Mouse (Mus musculus) intestine, postnatal 0 days (tissue): Measurements from ENCODE around the gene Dnm2. TPM values are rescaled to one million over a fixed set of nuclear protein-coding genes. Genes with fewer than 3 reads are reported as not detected.

Source experiments
- ATAC-seq: fragments of 200-750 bp; cut with Nextera tagmentation; 2 replicates; pipeline ENCODE4 v1.8.0; 2017; ENCODE audit warnings: mild to moderate bottlenecking, moderate TSS enrichment, moderate library complexity
- H3K27ac ChIP-seq: fragments of 300-500 bp; sonication (generic); 2 replicates; pipeline ENCODE4 v1.5.1; 2014; ENCODE audit warnings: mild to moderate bottlenecking, low read depth, low read length, moderate library complexity
- H3K27me3 ChIP-seq: fragments of 300-500 bp; sonication (generic); replicated peaks from 2 replicates; pipeline ENCODE4 v1.6.1; 2014; ENCODE audit warnings: low read length, mixed read lengths; ENCODE audit not compliant: control insufficient read depth, insufficient read depth
- H3K36me3 ChIP-seq: fragments of 300-500 bp; sonication (generic); 2 replicates; pipeline ENCODE4 v1.6.1; 2014; ENCODE audit warnings: mild to moderate bottlenecking, moderate library complexity; ENCODE audit not compliant: control insufficient read depth, insufficient read depth
- H3K4me1 ChIP-seq: fragments of 300-500 bp; sonication (generic); replicated peaks from 2 replicates; pipeline ENCODE4 v1.6.1; 2014; ENCODE audit warnings: antibody characterized with exemption, low read length, mixed read lengths; ENCODE audit not compliant: control insufficient read depth, insufficient read depth
- H3K4me2 ChIP-seq: fragments of 300-500 bp; sonication (generic); replicated peaks from 2 replicates; pipeline ENCODE4 v1.6.1; 2014; ENCODE audit warnings: low read depth, mild to moderate bottlenecking, moderate library complexity
- H3K4me3 ChIP-seq: fragments of 300-500 bp; sonication (generic); 2 replicates; pipeline ENCODE4 v1.5.1; 2014; ENCODE audit warnings: low read depth, low read length
- H3K9ac ChIP-seq: fragments of 300-500 bp; sonication (generic); 2 replicates; pipeline ENCODE4 v1.6.1; 2014; ENCODE audit warnings: mild to moderate bottlenecking, low read depth, low read length
- H3K9me3 ChIP-seq: fragments of 300-500 bp; sonication (generic); 2 replicates; pipeline ENCODE4 v1.6.1; 2016; ENCODE audit warnings: mixed run types; ENCODE audit not compliant: control insufficient read depth
- CTCF ChIP-seq: sonication (generic); IDR thresholded peaks from 2 replicates; pipeline ENCODE4 v1.5.1; 2016; ENCODE audit warnings: low read depth, mild to moderate bottlenecking, control low read depth, antibody characterized with exemption, moderate library complexity
- WGBS: fragments of 180-500 bp; shearing (Covaris S2); extraction: QIAGEN DNeasy Blood & Tissue Kit; methylation state at CpG from one replicate; pipeline ENCODE4 v1.1.7; 2014; 5-methylcytosine and 5-hydroxymethylcytosine counted together
- polyA plus RNA-seq: library from polyadenylated mRNA; unstranded; fragments of >200 nt; fragmentation: Nextera tagmentation; extraction: Ambion mirVana; gene quantifications from 2 replicates; pipeline ENCODE4 v1.2.1, GENCODE M21; 2015

The Dnm2 gene
- polyA plus RNA-seq, 1 experiment from 2014 or later: 69.6 TPM

- TF ChIP-seq CTCF: no peak
- ATAC-seq: no peak
- Histone ChIP-seq H3K9ac (no peak overlapping the region), H3K9me3 (no peaks in the 10 kb centered on the region), H3K4me1 (no peaks in the 10 kb centered on the region), H3K27me3 (no peaks in the 10 kb centered on the region), H3K36me3 (peaks cover 80% of the 10 kb centered on the region), H3K27ac (no peak overlapping the region), H3K4me2 (no peak overlapping the region), H3K4me3 (no peak overlapping the region)
- WGBS: 89% methylated on average over 3 of the region's 3 CpGs
Measured at GRCm38 (mm10) chr9:21397170-21397569, 27.5 kb upstream of the Dnm2 start.

- 92% methylated on average over 9 of the region's 9 CpGs for WGBS
- Histone ChIP-seq H3K9ac (no peak overlapping the region), H3K4me2 (no peak overlapping the region), H3K27ac (no peak overlapping the region), H3K4me1 (no peaks in the 10 kb centered on the region), H3K4me3 (no peak overlapping the region), H3K9me3 (no peaks in the 10 kb centered on the region), H3K36me3 (peaks cover 78% of the 10 kb centered on the region), H3K27me3 (no peaks in the 10 kb centered on the region)
- TF ChIP-seq CTCF: no peak
- no peak for ATAC-seq
Measured at GRCm38 (mm10) chr9:21401042-21401441, 23.7 kb upstream of the Dnm2 start.

- ATAC-seq: no peak
- 88% methylated on average over 11 of the region's 11 CpGs for WGBS
Measured at GRCm38 (mm10) chr9:21402764-21403253, 21.9 kb upstream of the Dnm2 start.

GRCm38 (mm10) chr9:21403745-21404144, 21.0 kb upstream of the Dnm2 start:
- H3K9ac ChIP-seq: no peak overlapping the region
- H3K4me3 ChIP-seq: no peak overlapping the region
- H3K36me3 ChIP-seq: peaks cover 57% of the 10 kb centered on the region
- no peaks in the 10 kb centered on the region for H3K9me3 ChIP-seq
- no peaks in the 10 kb centered on the region for H3K4me1 ChIP-seq
- ATAC-seq: no peak
- no peak overlapping the region for H3K4me2 ChIP-seq
- no peak overlapping the region for H3K27ac ChIP-seq
- TF ChIP-seq CTCF: no peak
- no peaks in the 10 kb centered on the region for H3K27me3 ChIP-seq
- WGBS: 88% methylated on average over 5 of the region's 5 CpGs

More at GRCm38 (mm10) chr9:21402764-21403253, 21.9 kb upstream of the Dnm2 start:
- Histone ChIP-seq H3K9ac (no peak overlapping the region), H3K4me2 (no peak overlapping the region), H3K4me1 (no peaks in the 10 kb centered on the region), H3K9me3 (no peaks in the 10 kb centered on the region), H3K4me3 (no peak overlapping the region), H3K27me3 (no peaks in the 10 kb centered on the region), H3K27ac (no peak overlapping the region), H3K36me3 (peaks cover 62% of the 10 kb centered on the region)
- no peak for TF ChIP-seq CTCF

GRCm38 (mm10) chr9:21405525-21405924, 19.2 kb upstream of the Dnm2 start:
- H3K4me2 ChIP-seq: no peak overlapping the region
- H3K4me3 ChIP-seq: no peak overlapping the region
- WGBS: 76% methylated on average over 4 of the region's 4 CpGs
- H3K9ac ChIP-seq: no peak overlapping the region
- H3K9me3 ChIP-seq: no peaks in the 10 kb centered on the region
- peaks cover 39% of the 10 kb centered on the region for H3K36me3 ChIP-seq
- H3K4me1 ChIP-seq: no peaks in the 10 kb centered on the region
- no peak for TF ChIP-seq CTCF
- no peak overlapping the region for H3K27ac ChIP-seq
- ATAC-seq: no peak
- H3K27me3 ChIP-seq: no peaks in the 10 kb centered on the region

- H3K9me3 ChIP-seq: no peaks in the 10 kb centered on the region
- no peaks in the 10 kb centered on the region for H3K4me1 ChIP-seq
- H3K9ac ChIP-seq: no peak overlapping the region
- no peak for TF ChIP-seq CTCF
- H3K27ac ChIP-seq: no peak overlapping the region
- 0 out of 2 replicates have a peak, but pooled peaks have one; percentile 18 for ATAC-seq
- H3K4me2 ChIP-seq: no peak overlapping the region
- no peak overlapping the region for H3K4me3 ChIP-seq
- 14% methylated on average over 4 of the region's 4 CpGs for WGBS
- peaks cover 30% of the 10 kb centered on the region for H3K36me3 ChIP-seq
- no peaks in the 10 kb centered on the region for H3K27me3 ChIP-seq
Measured at GRCm38 (mm10) chr9:21407951-21408350, 16.8 kb upstream of the Dnm2 start.

- no peak for ATAC-seq
Measured at GRCm38 (mm10) chr9:21408624-21409023, 16.1 kb upstream of the Dnm2 start.

More at GRCm38 (mm10) chr9:21408624-21409023, 16.1 kb upstream of the Dnm2 start:
- H3K9ac ChIP-seq: no peak overlapping the region
- peaks cover 24% of the 10 kb centered on the region for H3K36me3 ChIP-seq
- 74% methylated on average over 7 of the region's 7 CpGs for WGBS
- no peaks in the 10 kb centered on the region for H3K4me1 ChIP-seq
- no peak overlapping the region for H3K4me3 ChIP-seq
- no peak overlapping the region for H3K27ac ChIP-seq
- H3K27me3 ChIP-seq: no peaks in the 10 kb centered on the region
- no peak overlapping the region for H3K4me2 ChIP-seq
- TF ChIP-seq CTCF: no peak
- no peaks in the 10 kb centered on the region for H3K9me3 ChIP-seq
